Mouse (Mus musculus) ES-Bruce4 (cell line): ENCODE data around the gene Olfr665.

ENCODE experiments used
- CTCF ChIP-seq: IDR thresholded peaks from one replicate; pipeline ENCODE4 v1.8.1; 2011; ENCODE audit warnings: low read depth, low read length
- POLR2A ChIP-seq: IDR thresholded peaks from one replicate; pipeline ENCODE4 v1.8.1; 2011; ENCODE audit warnings: low read length; ENCODE audit not compliant: insufficient read depth

GRCm38 (mm10) chr7:104861381-104861780, 16.4 kb upstream of the Olfr665 start:
- no peak for TF ChIP-seq POLR2A
- TF ChIP-seq CTCF = no peak
